Mouse (Mus musculus) kidney, adult 8-10 months (tissue): ENCODE measurements at regions not wholly inside any gene's neighbourhood (a gene's known extent, or its start where the extent isn't known, plus 50 kb on each side); places are given as distances from the start of the nearest gene placed in this dataset.

ENCODE experiments used
- DNase-seq, 2 experiments: peaks; one replicate each; pipeline ENCODE4 v3.0.0; 2022

GRCm38 (mm10) chr9:61232630-61233029 lies 139.5 kb upstream of the Tle3 start:
- DNase-seq = no peak

- no peak for DNase-seq
Measured at GRCm38 (mm10) chr9:61233251-61233650, 138.9 kb upstream of the Tle3 start.

- DNase-seq = no peak
Measured at GRCm38 (mm10) chr9:61235653-61236610, 136.2 kb upstream of the Tle3 start.

- DNase-seq = no peak
Measured at GRCm38 (mm10) chr9:61238687-61239250, 133.4 kb upstream of the Tle3 start.

- no peak for DNase-seq
Measured at GRCm38 (mm10) chr9:61239328-61239727, 132.8 kb upstream of the Tle3 start.

GRCm38 (mm10) chr9:61241442-61241841 lies 130.7 kb upstream of the Tle3 start:
- DNase-seq = peak in 1 of 2 experiments; percentile 12

- no peak for DNase-seq
Measured at GRCm38 (mm10) chr9:61242167-61242860, 129.9 kb upstream of the Tle3 start.

GRCm38 (mm10) chr9:61243289-61243688 lies 128.9 kb upstream of the Tle3 start:
- no peak for DNase-seq

- no peak for DNase-seq
Measured at GRCm38 (mm10) chr9:61249691-61250425, 122.3 kb upstream of the Tle3 start.

GRCm38 (mm10) chr9:61251606-61252005 lies 120.6 kb upstream of the Tle3 start:
- no peak for DNase-seq

- DNase-seq = no peak
Measured at GRCm38 (mm10) chr9:61253761-61254160, 118.4 kb upstream of the Tle3 start.

- DNase-seq = no peak
Measured at GRCm38 (mm10) chr9:61257488-61257887, 114.7 kb upstream of the Tle3 start.

- DNase-seq = no peak
Measured at GRCm38 (mm10) chr9:61258100-61258499, 114.1 kb upstream of the Tle3 start.

- DNase-seq = no peak
Measured at GRCm38 (mm10) chr9:61259421-61260174, 112.6 kb upstream of the Tle3 start.

GRCm38 (mm10) chr9:61261263-61261662 lies 110.9 kb upstream of the Tle3 start:
- DNase-seq = no peak

GRCm38 (mm10) chr9:61261739-61262333 lies 110.3 kb upstream of the Tle3 start:
- DNase-seq = no peak

GRCm38 (mm10) chr9:61263335-61263734 lies 108.8 kb upstream of the Tle3 start:
- no peak for DNase-seq

- no peak for DNase-seq
Measured at GRCm38 (mm10) chr9:61265466-61265865, 106.7 kb upstream of the Tle3 start.

GRCm38 (mm10) chr9:61266992-61267391 lies 105.2 kb upstream of the Tle3 start:
- no peak for DNase-seq

GRCm38 (mm10) chr9:61267541-61267940 lies 104.6 kb upstream of the Tle3 start:
- DNase-seq = no peak

- DNase-seq = no peak
Measured at GRCm38 (mm10) chr9:61268162-61268561, 104.0 kb upstream of the Tle3 start.

- no peak for DNase-seq
Measured at GRCm38 (mm10) chr9:61268681-61269080, 103.5 kb upstream of the Tle3 start.
